Mouse (Mus musculus): ENCODE results near the gene 1700034J05Rik. TPM values are rescaled to one million over a fixed set of nuclear protein-coding genes. Genes with fewer than 3 reads are reported as not detected.

1700034J05Rik gene
- total RNA-seq (2014; rRNA removed) (not detected in 2 replicates), polyA plus RNA-seq (2015; fragmentation: Nextera tagmentation; extraction: Ambion mirVana) (not detected in 2 replicates)

DNA sequence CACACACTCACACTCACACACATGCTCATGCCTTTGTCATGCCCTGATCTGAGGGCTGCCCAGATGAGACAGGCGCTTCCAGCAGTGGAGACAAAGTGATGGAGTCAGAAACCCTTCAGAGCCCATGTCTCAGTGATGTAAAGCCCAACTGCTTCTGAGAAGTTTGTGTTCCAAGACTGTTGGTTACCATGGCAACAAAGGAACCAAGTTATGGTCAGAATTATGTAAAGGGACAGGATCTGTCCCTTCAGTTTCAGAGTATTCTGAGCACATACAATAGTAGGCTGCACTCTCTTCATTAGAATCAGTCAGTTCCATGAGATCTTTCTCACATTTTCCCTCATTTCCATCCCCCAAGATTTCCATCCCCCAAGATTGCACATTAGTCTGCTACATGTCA, at the start of gene 1700034J05Rik:
Gene 1700034J05Rik (minus strand): TSS at position 165 of the 400 bp plus-strand sequence.
- DNase-seq (ENCODE audit: low spot score) (peak; percentile 66), ATAC-seq (ENCODE audit: low FRiP score) (peak; percentile 58; the same call in 1 of the 2 replicates)
- Histone ChIP-seq H3K9ac (replicated peaks; ENCODE audit: low read length, poor library complexity, severe bottlenecking) (no peak within 1 kb of the TSS), H3K9me3 (ENCODE audit: low read length) (no peaks in the 10 kb centered on the region), H3K4me1 (ENCODE audit: insufficient read depth, low read length) (peaks cover 14% of the 10 kb centered on the region; the same call in 1 of the 2 replicates), H3K27me3 (ENCODE audit: insufficient read depth, low read length) (no peaks in the 10 kb centered on the region), H3K4me3 (ENCODE audit: low read depth, low read length) (no peak within 1 kb of the TSS), H3K27ac (ENCODE audit: low read depth, low read length) (no peak within 1 kb of the TSS), H3K4me2 (ENCODE audit: low read depth, low read length, poor library complexity, severe bottlenecking) (no peak within 1 kb of the TSS), H3K36me3 (ENCODE audit: insufficient read depth, low read length) (no peaks in the 10 kb centered on the region)
- WGBS = 82% methylated on average over 1 of the region's 1 CpGs
- no peak for TF ChIP-seq CTCF (IDR thresholded peaks at IDR 0.05)

DNA sequence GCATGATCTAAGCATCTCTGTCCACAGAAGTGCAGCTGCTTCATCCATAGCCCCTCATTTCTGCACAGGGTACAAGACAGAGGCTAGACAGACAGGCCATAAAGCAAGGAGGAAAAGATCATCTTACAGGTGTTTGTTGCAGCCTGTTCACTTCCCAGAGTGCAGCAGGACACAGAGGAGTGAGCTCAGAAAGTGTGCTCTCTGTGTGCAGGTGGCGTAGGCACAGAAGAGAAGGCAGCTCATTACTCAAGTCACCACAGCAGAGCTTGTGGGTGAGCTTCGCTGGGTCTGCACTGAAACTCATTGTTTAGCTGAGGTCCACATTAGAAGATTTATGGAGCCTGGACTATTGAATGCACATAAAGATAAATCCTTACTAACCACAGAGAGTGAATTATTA, 45.5 kb upstream of the 1700034J05Rik start:
- no peak overlapping the region for H3K9ac ChIP-seq (replicated peaks; ENCODE audit: low read length, poor library complexity, severe bottlenecking)
- no peak overlapping the region for H3K27ac ChIP-seq (ENCODE audit: low read depth, low read length)
- no peaks in the 10 kb centered on the region for H3K4me1 ChIP-seq (ENCODE audit: insufficient read depth, low read length)
- no peaks in the 10 kb centered on the region for H3K36me3 ChIP-seq (ENCODE audit: insufficient read depth, low read length)
- no peak for TF ChIP-seq CTCF (IDR thresholded peaks at IDR 0.05)
- no peaks in the 10 kb centered on the region for H3K9me3 ChIP-seq (ENCODE audit: low read length)
- no peak overlapping the region for H3K4me2 ChIP-seq (ENCODE audit: low read depth, low read length, poor library complexity, severe bottlenecking)
- ATAC-seq (ENCODE audit: low FRiP score) (no peak), DNase-seq (ENCODE audit: low spot score) (no peak)
- 92% methylated on average over 2 of the region's 2 CpGs for WGBS
- H3K27me3 ChIP-seq (ENCODE audit: insufficient read depth, low read length) = no peaks in the 10 kb centered on the region
- no peak overlapping the region for H3K4me3 ChIP-seq (ENCODE audit: low read depth, low read length)

- Histone ChIP-seq H3K9ac (replicated peaks; ENCODE audit: low read length, poor library complexity, severe bottlenecking) (no peak overlapping the region), H3K27me3 (ENCODE audit: insufficient read depth, low read length) (no peaks in the 10 kb centered on the region), H3K9me3 (ENCODE audit: low read length) (no peaks in the 10 kb centered on the region), H3K4me3 (ENCODE audit: low read depth, low read length) (no peak overlapping the region), H3K36me3 (ENCODE audit: insufficient read depth, low read length) (no peaks in the 10 kb centered on the region), H3K4me1 (ENCODE audit: insufficient read depth, low read length) (no peaks in the 10 kb centered on the region), H3K27ac (ENCODE audit: low read depth, low read length) (no peak overlapping the region), H3K4me2 (ENCODE audit: low read depth, low read length, poor library complexity, severe bottlenecking) (no peak overlapping the region)
- no peak for TF ChIP-seq CTCF (IDR thresholded peaks at IDR 0.05)
- 88% methylated on average over 9 of the region's 9 CpGs for WGBS
- no peak for ATAC-seq (ENCODE audit: low FRiP score)
- DNase-seq (ENCODE audit: low spot score) = no peak
Measured at GRCm38 (mm10) chr6:146999302-146999701, 45.1 kb upstream of the 1700034J05Rik start.

DNA sequence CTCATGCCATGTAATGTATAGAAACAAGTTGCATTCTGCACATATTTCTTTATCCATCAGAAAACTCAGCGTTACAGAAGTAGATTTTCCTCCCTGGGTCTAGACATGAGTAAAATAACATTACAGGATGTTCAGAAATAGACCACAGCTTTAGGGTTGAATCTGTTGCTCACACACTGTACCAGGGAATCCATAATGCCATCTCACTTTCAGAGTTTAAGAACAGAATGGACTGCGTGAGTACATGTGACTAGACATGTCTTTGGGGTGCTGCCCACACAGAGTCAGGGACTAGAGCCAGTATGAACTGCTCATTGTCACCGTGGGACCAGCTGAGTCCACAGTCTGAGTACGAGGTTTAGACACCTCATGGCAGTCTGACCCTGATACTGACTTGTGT, 44.5 kb upstream of the 1700034J05Rik start:
- Histone ChIP-seq H3K4me1 (ENCODE audit: insufficient read depth, low read length) (no peaks in the 10 kb centered on the region), H3K27me3 (ENCODE audit: insufficient read depth, low read length) (no peaks in the 10 kb centered on the region), H3K36me3 (ENCODE audit: insufficient read depth, low read length) (no peaks in the 10 kb centered on the region), H3K27ac (ENCODE audit: low read depth, low read length) (no peak overlapping the region), H3K9me3 (ENCODE audit: low read length) (no peaks in the 10 kb centered on the region), H3K9ac (replicated peaks; ENCODE audit: low read length, poor library complexity, severe bottlenecking) (no peak overlapping the region), H3K4me3 (ENCODE audit: low read depth, low read length) (no peak overlapping the region), H3K4me2 (ENCODE audit: low read depth, low read length, poor library complexity, severe bottlenecking) (no peak overlapping the region)
- no peak for DNase-seq (ENCODE audit: low spot score)
- 90% methylated on average over 4 of the region's 4 CpGs for WGBS
- TF ChIP-seq CTCF (IDR thresholded peaks at IDR 0.05) = no peak
- no peak for ATAC-seq (ENCODE audit: low FRiP score)

DNA sequence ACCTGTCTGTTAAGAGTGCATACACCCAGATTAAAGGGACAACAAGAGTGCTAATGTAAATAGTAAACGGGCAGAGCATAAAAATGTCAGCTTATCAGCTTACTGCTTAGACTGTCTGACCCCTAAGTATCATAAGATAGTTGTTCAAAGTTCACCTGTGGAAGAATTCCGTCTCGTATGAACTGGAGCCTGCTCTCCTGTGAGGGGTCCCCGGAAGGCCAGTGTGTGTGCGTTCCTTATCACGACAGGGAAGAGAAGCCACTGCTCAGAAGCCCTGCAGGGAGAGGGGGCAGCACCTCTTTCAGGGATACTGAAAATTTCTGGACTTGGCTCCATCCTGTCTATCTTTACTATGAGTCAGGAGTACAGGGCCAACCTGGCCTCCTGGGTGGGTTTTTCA, 42.8 kb upstream of the 1700034J05Rik start:
- no peak for TF ChIP-seq CTCF (IDR thresholded peaks at IDR 0.05)
- DNase-seq (ENCODE audit: low spot score) = no peak
- Histone ChIP-seq H3K27ac (ENCODE audit: low read depth, low read length) (no peak overlapping the region), H3K4me2 (ENCODE audit: low read depth, low read length, poor library complexity, severe bottlenecking) (no peak overlapping the region), H3K9ac (replicated peaks; ENCODE audit: low read length, poor library complexity, severe bottlenecking) (no peak overlapping the region), H3K4me1 (ENCODE audit: insufficient read depth, low read length) (no peaks in the 10 kb centered on the region), H3K9me3 (ENCODE audit: low read length) (no peaks in the 10 kb centered on the region), H3K36me3 (ENCODE audit: insufficient read depth, low read length) (no peaks in the 10 kb centered on the region), H3K4me3 (ENCODE audit: low read depth, low read length) (no peak overlapping the region), H3K27me3 (ENCODE audit: insufficient read depth, low read length) (no peaks in the 10 kb centered on the region)
- 90% methylated on average over 6 of the region's 6 CpGs for WGBS
- ATAC-seq (ENCODE audit: low FRiP score) = no peak

DNA sequence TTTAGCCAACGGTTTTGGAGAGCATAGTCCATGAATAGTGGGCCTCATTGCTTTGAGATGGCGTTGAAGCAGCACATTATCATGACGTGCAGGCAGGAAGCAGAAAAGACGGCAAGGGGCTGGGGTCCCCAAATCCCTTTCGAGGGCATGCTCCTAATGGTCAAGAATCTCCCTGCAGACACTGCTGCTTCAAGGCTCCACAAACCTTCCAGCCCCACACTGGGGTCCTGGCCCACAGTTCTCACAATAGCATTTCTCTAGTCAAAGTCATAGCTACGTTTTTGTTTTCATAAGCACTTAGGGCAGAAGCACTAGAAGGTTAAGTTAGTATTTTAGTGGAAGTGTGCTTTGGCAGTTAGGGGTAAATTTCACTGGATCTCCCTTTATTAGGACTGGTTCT, 41.7 kb upstream of the 1700034J05Rik start:
- H3K36me3 ChIP-seq (ENCODE audit: insufficient read depth, low read length) = no peaks in the 10 kb centered on the region
- no peak for ATAC-seq (ENCODE audit: low FRiP score)
- no peak for DNase-seq (ENCODE audit: low spot score)
- H3K9ac ChIP-seq (replicated peaks; ENCODE audit: low read length, poor library complexity, severe bottlenecking) = no peak overlapping the region
- H3K27ac ChIP-seq (ENCODE audit: low read depth, low read length) = no peak overlapping the region
- TF ChIP-seq CTCF (IDR thresholded peaks at IDR 0.05) = no peak
- no peaks in the 10 kb centered on the region for H3K9me3 ChIP-seq (ENCODE audit: low read length)
- 77% methylated on average over 6 of the region's 6 CpGs for WGBS
- H3K27me3 ChIP-seq (ENCODE audit: insufficient read depth, low read length) = no peaks in the 10 kb centered on the region
- no peak overlapping the region for H3K4me3 ChIP-seq (ENCODE audit: low read depth, low read length)
- no peak overlapping the region for H3K4me2 ChIP-seq (ENCODE audit: low read depth, low read length, poor library complexity, severe bottlenecking)
- no peaks in the 10 kb centered on the region for H3K4me1 ChIP-seq (ENCODE audit: insufficient read depth, low read length)

Measured in midbrain, postnatal 0 days (tissue).